Mouse (Mus musculus): ENCODE data around the gene Adgrv1. TPM values are rescaled to one million over a fixed set of nuclear protein-coding genes. Genes with fewer than 3 reads are reported as not detected.

The Adgrv1 gene
- polyA plus RNA-seq, 1 experiment from 2014 or later, result 0.87 TPM

DNA sequence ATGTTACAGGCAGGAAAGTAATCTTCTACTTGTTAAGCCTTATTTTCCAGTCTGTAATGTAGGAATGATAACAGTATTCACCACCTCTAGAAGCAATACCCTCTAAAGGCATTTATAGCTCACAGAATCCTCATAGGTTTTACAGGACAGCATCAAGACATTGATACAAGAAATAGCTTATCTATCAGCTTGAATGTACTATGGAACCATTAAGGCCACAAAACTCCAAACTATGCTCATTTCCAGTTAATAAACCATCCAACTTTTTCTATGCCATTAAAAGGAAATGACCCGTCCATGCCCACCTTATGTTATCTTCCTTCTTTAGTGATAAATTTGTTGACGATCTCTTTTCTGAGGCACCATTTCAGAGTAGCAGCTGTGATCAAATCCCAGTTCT lies 272.6 kb downstream of the Adgrv1 start:
- Histone ChIP-seq H3K9ac (replicated peaks) (no peak overlapping the region), H3K4me3 (ENCODE audit: low read depth, low read length) (no peak overlapping the region), H3K27me3 (ENCODE audit: insufficient read depth, low read length) (no peaks in the 10 kb centered on the region), H3K36me3 (replicated peaks; ENCODE audit: insufficient read depth, low read length) (no peaks in the 10 kb centered on the region), H3K9me3 (ENCODE audit: low read length) (no peaks in the 10 kb centered on the region), H3K4me2 (ENCODE audit: low read depth, low read length) (no peak overlapping the region), H3K27ac (ENCODE audit: low read depth) (no peak overlapping the region), H3K4me1 (ENCODE audit: insufficient read depth) (no peaks in the 10 kb centered on the region)
- 72% methylated on average over 2 of the region's 2 CpGs for WGBS (ENCODE audit: insufficient replicate concordance)
- no peak for DNase-seq
- ATAC-seq, result no peak
- TF ChIP-seq EP300 (IDR thresholded peaks at IDR 0.05; ENCODE audit: low read depth), result no peak
- no peak for TF ChIP-seq CTCF (IDR thresholded peaks at IDR 0.05; ENCODE audit: low read depth)

DNA sequence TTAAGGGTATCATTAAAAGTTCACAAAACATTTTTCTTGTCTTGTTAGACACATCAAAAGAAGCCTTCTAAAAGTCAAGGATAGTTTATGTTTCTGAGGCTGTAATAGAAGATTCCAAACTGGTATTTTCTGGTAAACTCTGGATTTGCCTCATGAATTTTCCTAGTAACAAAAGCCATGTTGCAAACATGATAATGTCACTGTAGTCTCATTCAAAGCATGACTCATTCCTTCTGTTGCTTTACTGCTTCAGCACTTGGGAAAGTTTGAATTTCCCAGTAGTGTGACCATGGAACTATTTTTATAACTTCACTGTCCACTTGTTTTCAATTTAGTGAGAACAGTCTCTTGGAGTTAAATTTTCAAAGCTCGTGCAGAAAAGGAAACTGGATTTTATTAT lies 274.2 kb downstream of the Adgrv1 start:
- no peak for ATAC-seq
- 61% methylated on average over 1 of the region's 1 CpGs for WGBS (ENCODE audit: insufficient replicate concordance)

DNA sequence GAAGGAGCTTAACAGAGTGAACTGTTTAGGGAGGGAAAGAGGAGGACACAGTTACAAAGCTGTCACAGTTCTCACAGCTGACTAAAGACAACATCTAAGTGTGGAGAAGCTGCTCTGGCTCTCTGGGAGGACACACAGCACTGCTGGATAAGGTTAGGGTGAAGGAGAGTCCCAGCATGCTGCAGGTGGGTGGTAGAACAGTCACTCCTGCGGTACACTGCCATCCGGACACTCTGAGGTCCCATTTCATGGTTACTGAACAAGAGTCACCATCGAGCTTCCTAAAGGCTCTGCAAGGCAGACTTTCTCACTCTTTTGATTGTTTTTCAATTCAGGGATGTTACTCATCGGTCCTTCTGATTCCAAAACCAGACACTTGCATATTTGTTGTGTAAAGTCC lies 274.6 kb downstream of the Adgrv1 start:
- H3K27ac ChIP-seq (ENCODE audit: low read depth), result no peak overlapping the region
- H3K9me3 ChIP-seq (ENCODE audit: low read length), result no peaks in the 10 kb centered on the region
- ATAC-seq, result no peak
- no peak overlapping the region for H3K4me3 ChIP-seq (ENCODE audit: low read depth, low read length)
- H3K27me3 ChIP-seq (ENCODE audit: insufficient read depth, low read length), result no peaks in the 10 kb centered on the region
- H3K4me1 ChIP-seq (ENCODE audit: insufficient read depth), result no peaks in the 10 kb centered on the region
- no peak overlapping the region for H3K9ac ChIP-seq (replicated peaks)
- no peaks in the 10 kb centered on the region for H3K36me3 ChIP-seq (replicated peaks; ENCODE audit: insufficient read depth, low read length)
- TF ChIP-seq CTCF (IDR thresholded peaks at IDR 0.05; ENCODE audit: low read depth), result no peak
- WGBS (ENCODE audit: insufficient replicate concordance), result 70% methylated on average over 4 of the region's 4 CpGs
- DNase-seq, result no peak
- no peak overlapping the region for H3K4me2 ChIP-seq (ENCODE audit: low read depth, low read length)

More for the DNA sequence above, 274.2 kb downstream of the Adgrv1 start:
- Histone ChIP-seq H3K4me2 (ENCODE audit: low read depth, low read length) (no peak overlapping the region), H3K27me3 (ENCODE audit: insufficient read depth, low read length) (no peaks in the 10 kb centered on the region), H3K4me3 (ENCODE audit: low read depth, low read length) (no peak overlapping the region), H3K36me3 (replicated peaks; ENCODE audit: insufficient read depth, low read length) (no peaks in the 10 kb centered on the region), H3K9ac (replicated peaks) (no peak overlapping the region), H3K4me1 (ENCODE audit: insufficient read depth) (no peaks in the 10 kb centered on the region), H3K9me3 (ENCODE audit: low read length) (no peaks in the 10 kb centered on the region), H3K27ac (ENCODE audit: low read depth) (no peak overlapping the region)
- TF ChIP-seq EP300 (IDR thresholded peaks at IDR 0.05; ENCODE audit: low read depth) (no peak), CTCF (IDR thresholded peaks at IDR 0.05; ENCODE audit: low read depth) (no peak)
- DNase-seq, result no peak

DNA sequence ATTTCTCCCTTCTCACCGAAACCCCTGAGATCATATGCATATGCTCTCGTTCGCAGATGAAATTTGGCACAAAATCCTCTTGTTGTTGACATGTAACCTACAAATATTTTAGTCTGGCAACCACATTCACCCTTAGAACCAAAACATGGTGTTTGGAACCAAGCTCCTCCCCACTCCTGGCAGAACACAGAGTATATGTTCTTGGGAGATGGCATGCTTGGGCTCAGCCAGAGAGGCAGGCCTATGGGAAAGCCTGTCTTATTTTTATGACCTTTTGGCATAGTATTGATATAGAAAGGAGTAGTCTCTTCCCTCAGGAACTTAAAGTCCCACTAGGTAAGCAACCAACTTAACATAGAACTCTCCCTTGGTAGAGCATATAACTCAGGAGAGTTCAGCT lies 275.7 kb downstream of the Adgrv1 start:
- Histone ChIP-seq H3K27ac (ENCODE audit: low read depth) (no peak overlapping the region), H3K4me2 (ENCODE audit: low read depth, low read length) (no peak overlapping the region), H3K4me1 (ENCODE audit: insufficient read depth) (0 out of 2 replicates have a peak, but pooled peaks cover 2% of the 10 kb centered on the region), H3K4me3 (ENCODE audit: low read depth, low read length) (no peak overlapping the region), H3K9me3 (ENCODE audit: low read length) (no peaks in the 10 kb centered on the region), H3K27me3 (ENCODE audit: insufficient read depth, low read length) (no peaks in the 10 kb centered on the region), H3K36me3 (replicated peaks; ENCODE audit: insufficient read depth, low read length) (no peaks in the 10 kb centered on the region), H3K9ac (replicated peaks) (no peak overlapping the region)
- 81% methylated on average over 3 of the region's 3 CpGs for WGBS (ENCODE audit: insufficient replicate concordance)
- TF ChIP-seq EP300 (IDR thresholded peaks at IDR 0.05; ENCODE audit: low read depth) (no peak), CTCF (IDR thresholded peaks at IDR 0.05; ENCODE audit: low read depth) (no peak)
- DNase-seq (no peak), ATAC-seq (no peak)

DNA sequence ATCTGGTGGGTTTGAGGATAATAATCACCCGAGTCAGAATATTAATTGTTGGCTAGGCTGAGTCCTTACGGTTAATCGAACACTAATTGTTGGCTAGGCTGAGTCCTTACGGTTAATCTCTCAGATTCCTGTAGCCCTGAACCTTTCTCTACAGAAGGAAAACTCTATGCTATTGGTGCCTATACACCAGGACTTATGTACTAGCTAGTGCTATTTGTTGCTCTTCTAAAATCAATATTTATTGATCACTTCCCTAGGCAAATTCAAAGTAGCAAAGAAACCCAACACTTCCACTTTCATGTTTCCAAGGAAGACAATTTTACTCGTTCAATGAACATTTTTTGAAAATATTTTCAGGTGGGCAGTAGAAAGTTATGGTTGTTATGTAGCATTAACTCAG lies 278.4 kb downstream of the Adgrv1 start:
- Histone ChIP-seq H3K4me3 (ENCODE audit: low read depth, low read length) (no peak overlapping the region), H3K4me1 (ENCODE audit: insufficient read depth) (peaks cover 11% of the 10 kb centered on the region), H3K27me3 (ENCODE audit: insufficient read depth, low read length) (no peaks in the 10 kb centered on the region), H3K4me2 (ENCODE audit: low read depth, low read length) (no peak overlapping the region), H3K27ac (ENCODE audit: low read depth) (no peak overlapping the region), H3K9ac (replicated peaks) (no peak overlapping the region), H3K36me3 (replicated peaks; ENCODE audit: insufficient read depth, low read length) (no peaks in the 10 kb centered on the region), H3K9me3 (ENCODE audit: low read length) (no peaks in the 10 kb centered on the region)
- DNase-seq (no peak), ATAC-seq (peak; percentile 60)
- WGBS (ENCODE audit: insufficient replicate concordance), result 68% methylated on average over 5 of the region's 5 CpGs
- TF ChIP-seq CTCF (IDR thresholded peaks at IDR 0.05; ENCODE audit: low read depth) (no peak), EP300 (IDR thresholded peaks at IDR 0.05; ENCODE audit: low read depth) (0 out of 2 replicates have a peak, but pooled peaks have one; percentile 7)

DNA sequence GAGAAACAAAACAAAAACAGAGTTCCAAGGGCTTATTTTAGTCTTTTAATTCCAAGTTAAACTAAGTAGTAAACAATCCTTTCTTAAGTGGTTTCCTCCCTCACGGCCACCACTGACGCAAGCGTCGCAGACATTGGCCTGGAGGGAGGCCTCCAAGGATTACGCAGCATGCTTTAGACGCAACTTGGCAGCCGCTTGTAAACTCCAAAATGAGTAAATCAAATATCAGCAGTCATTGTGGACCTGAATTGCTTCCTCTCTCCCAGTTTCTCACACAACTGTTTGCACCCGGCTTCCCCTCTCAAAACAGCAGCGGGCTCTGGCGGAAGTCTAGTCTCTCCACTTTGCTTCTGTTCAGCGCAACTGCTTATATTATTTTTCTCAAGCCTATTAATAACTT lies 280.7 kb downstream of the Adgrv1 start:
- WGBS (ENCODE audit: insufficient replicate concordance), result 21% methylated on average over 11 of the region's 11 CpGs
- H3K9ac ChIP-seq (replicated peaks), result no peak overlapping the region
- DNase-seq, result peak; percentile 22
- no peaks in the 10 kb centered on the region for H3K27me3 ChIP-seq (ENCODE audit: insufficient read depth, low read length)
- peaks cover 11% of the 10 kb centered on the region for H3K4me1 ChIP-seq (ENCODE audit: insufficient read depth)
- 0 out of 2 replicates have a peak, but pooled peaks have one; percentile 28 for ATAC-seq
- H3K4me3 ChIP-seq (ENCODE audit: low read depth, low read length), result no peak overlapping the region
- TF ChIP-seq EP300 (IDR thresholded peaks at IDR 0.05; ENCODE audit: low read depth) (peak; percentile 25; the same call in 1 of the 2 replicates), CTCF (IDR thresholded peaks at IDR 0.05; ENCODE audit: low read depth) (no peak)
- no peaks in the 10 kb centered on the region for H3K9me3 ChIP-seq (ENCODE audit: low read length)
- H3K27ac ChIP-seq (ENCODE audit: low read depth), result peak overlapping the region; percentile 53; the same call in 1 of the 2 replicates
- peak overlapping the region; percentile 38; the same call in 1 of the 2 replicates for H3K4me2 ChIP-seq (ENCODE audit: low read depth, low read length)
- H3K36me3 ChIP-seq (replicated peaks; ENCODE audit: insufficient read depth, low read length), result no peaks in the 10 kb centered on the region

Measured in liver, postnatal 0 days (tissue).